In genomic region chr13:92751726-92752565, GRCm38 (mm10) we compare ENCODE assay signal across 8 mouse cellular contexts. TPM values are rescaled to one million over a fixed set of nuclear protein-coding genes. Genes with fewer than 3 reads are reported as not detected.
DNase-seq lines count a peak whose midpoint lies in the region; ATAC-seq and TF ChIP-seq lines count a peak whose summit lies in the region.

No protein-coding gene starts in this region.

- no peaks in the 10 kb centered on the region for H3K9me3 ChIP-seq in forebrain, embryonic 13.5 days (replicated peaks)
- no peaks in the 10 kb centered on the region for H3K9me3 ChIP-seq in lung, embryonic 15.5 days

- H3K27ac ChIP-seq in forebrain, embryonic 13.5 days, result peak overlapping the region; percentile 66
- peak overlapping the region; percentile 91 for H3K27ac ChIP-seq in layer of hippocampus, adult 2 months
- H3K27ac ChIP-seq in lung, embryonic 15.5 days, result no peak overlapping the region

- peak; percentile 65 for DNase-seq in MEL-GATA-1-ER (ENCODE audit: extremely low read depth, low read depth)
- peak; percentile 37 for DNase-seq in c-Kit-positive CD71-positive TER-119-positive erythroid progenitor cells, embryonic 14.5 days (ENCODE audit: low spot score)
- DNase-seq in heart, postnatal 25 days (ENCODE audit: low spot score), result peak; percentile 46
- DNase-seq in layer of hippocampus, adult 2 months (ENCODE audit: low spot score in 2 of 2), result peak; percentile 95 to 96
- DNase-seq in ovary, postnatal 36 days (ENCODE audit: low spot score), result peak; percentile 87

- TF ChIP-seq CTCF in layer of hippocampus, adult 2 months (conservative IDR thresholded peaks at IDR 0.05), result peak; percentile 97

- peak; percentile 89 for ATAC-seq in forebrain, embryonic 13.5 days
- peak; percentile 56; the same call in 1 of the 2 replicates for ATAC-seq in lung, embryonic 15.5 days (ENCODE audit: borderline replicate concordance, extremely low read depth, low FRiP score, low TSS enrichment)
- no peak for ATAC-seq in erythroblast, adult 5-6 weeks (replicated peaks; ENCODE audit: low FRiP score, poor library complexity, severe bottlenecking)

- no peaks in the 10 kb centered on the region for H3K36me3 ChIP-seq in forebrain, embryonic 13.5 days (ENCODE audit: poor library complexity, severe bottlenecking)
- H3K36me3 ChIP-seq in lung, embryonic 15.5 days, result no peaks in the 10 kb centered on the region

- no peak overlapping the region for H3K4me2 ChIP-seq in forebrain, embryonic 13.5 days
- H3K4me2 ChIP-seq in lung, embryonic 15.5 days, result no peak overlapping the region

- peaks cover 13% of the 10 kb centered on the region for H3K4me1 ChIP-seq in forebrain, embryonic 13.5 days
- 0 out of 2 replicates have a peak, but pooled peaks cover 5% of the 10 kb centered on the region for H3K4me1 ChIP-seq in lung, embryonic 15.5 days

- WGBS in forebrain, embryonic 13.5 days, result 40% methylated on average over 21 of the region's 21 CpGs
- WGBS in lung, embryonic 15.5 days, result 63% methylated on average over 21 of the region's 21 CpGs

- no peaks in the 10 kb centered on the region for H3K27me3 ChIP-seq in forebrain, embryonic 13.5 days
- no peaks in the 10 kb centered on the region for H3K27me3 ChIP-seq in lung, embryonic 15.5 days

- no peak overlapping the region for H3K4me3 ChIP-seq in forebrain, embryonic 13.5 days
- no peak overlapping the region; the same call in 1 of the 2 replicates for H3K4me3 ChIP-seq in layer of hippocampus, adult 2 months
- H3K4me3 ChIP-seq in lung, embryonic 15.5 days, result no peak overlapping the region

- no peak overlapping the region for H3K9ac ChIP-seq in forebrain, embryonic 13.5 days
- no peak overlapping the region for H3K9ac ChIP-seq in lung, embryonic 15.5 days

- intact Hi-C loops in heart, postnatal 25 days (cut with DNase I), result loop anchor here (2.0 to 10.0 kb wide), 7 partner anchors 113 to 967 kb away; no protein-coding TSS in a partner anchor

RNA-seq across cellular contexts. Expression of gene Thbs4, which starts 42.7 kb away (rescaled TPM):
- polyA plus RNA-seq in forebrain, embryonic 13.5 days (2015; fragmentation: Nextera tagmentation; extraction: Ambion mirVana), result 1.2 and 1.4 TPM in 2 replicates
- 1 to 10 TPM; 3.9 to 6.0 TPM for total RNA-seq in heart, postnatal 25 days (2021)
- total RNA-seq in layer of hippocampus, adult 2 months (2021), result 10 to 100 TPM; 22.2 to 23.5 TPM
- polyA plus RNA-seq in lung, embryonic 15.5 days (2015; fragmentation: Nextera tagmentation; extraction: Ambion mirVana), result 3.0 and 4.4 TPM in 2 replicates
- total RNA-seq in erythroblast, adult 5-6 weeks (2015; ENCODE audit: low replicate concordance), result not detected in 2 replicates
- not detected in 2 replicates for total RNA-seq in erythroblast, adult 5-6 weeks (2017; ENCODE audit: low replicate concordance)

Comparison
In these comparisons a context has a peak if more than half of its experiments do, and no peak if none do; other contexts are left out.
1. DNase-seq: peak in every context shown above with its lines; median percentile 96 in layer of hippocampus, adult 2 months; 87 in ovary, postnatal 36 days; 65 in MEL-GATA-1-ER; 46 in heart, postnatal 25 days; 37 in c-Kit-positive CD71-positive TER-119-positive erythroid progenitor cells, embryonic 14.5 days.
2. RNA of gene Thbs4, which starts 42.7 kb away (total RNA-seq): 22.2 to 23.5 TPM in layer of hippocampus, adult 2 months and 3.9 to 6.0 TPM in heart, postnatal 25 days; not detected in erythroblast, adult 5-6 weeks; every median in the first group is over 4 times any median in the second.